Mouse (Mus musculus): ENCODE results near the gene Lfng. TPM values are rescaled to one million over a fixed set of nuclear protein-coding genes. Genes with fewer than 3 reads are reported as not detected.

Lfng gene
- 14.2 TPM for polyA plus RNA-seq (2015; fragmentation: Illumina TruSeq; extraction: RNeasy Lipid Tissue Mini Kit (QIAGEN cat#74804); ENCODE audit: insufficient read depth, low read depth, low replicate concordance)

GRCm38 (mm10) chr5:140607001-140607835 is at the start of gene Lfng:
Lfng (plus strand) TSS chr5:140607320.

GRCm38 (mm10) chr5:140564896-140565295 is 42.2 kb upstream of the Lfng start, which contains the start of gene Grifin:
Grifin (minus strand) TSS chr5:140565071.

GRCm38 (mm10) chr5:140648519-140649100 is 41.5 kb downstream of the Lfng start, which contains the start of gene Ttyh3:
Ttyh3 (minus strand) TSS chr5:140649031.

Other genes starting within 250 kb of the Lfng start
- 6.2 TPM for gene Snx8, start 218.1 kb upstream of the Lfng start, polyA plus RNA-seq (2015; fragmentation: Illumina TruSeq; extraction: RNeasy Lipid Tissue Mini Kit (QIAGEN cat#74804); ENCODE audit: insufficient read depth, low read depth, low replicate concordance)
- 41.8 TPM for gene Eif3b, start 188.0 kb upstream of the Lfng start, polyA plus RNA-seq (2015; fragmentation: Illumina TruSeq; extraction: RNeasy Lipid Tissue Mini Kit (QIAGEN cat#74804); ENCODE audit: insufficient read depth, low read depth, low replicate concordance)
- gene Gm4869, start 161.7 kb upstream of the Lfng start, polyA plus RNA-seq (2015; fragmentation: Illumina TruSeq; extraction: RNeasy Lipid Tissue Mini Kit (QIAGEN cat#74804); ENCODE audit: insufficient read depth, low read depth, low replicate concordance) = not detected
- 6.8 TPM for gene Chst12, start 101.8 kb upstream of the Lfng start, polyA plus RNA-seq (2015; fragmentation: Illumina TruSeq; extraction: RNeasy Lipid Tissue Mini Kit (QIAGEN cat#74804); ENCODE audit: insufficient read depth, low read depth, low replicate concordance)
- not detected for gene Grifin, start 42.2 kb upstream of the Lfng start, polyA plus RNA-seq (2015; fragmentation: Illumina TruSeq; extraction: RNeasy Lipid Tissue Mini Kit (QIAGEN cat#74804); ENCODE audit: insufficient read depth, low read depth, low replicate concordance)
- 3.7 TPM for gene Ttyh3, start 41.7 kb downstream of the Lfng start, polyA plus RNA-seq (2015; fragmentation: Illumina TruSeq; extraction: RNeasy Lipid Tissue Mini Kit (QIAGEN cat#74804); ENCODE audit: insufficient read depth, low read depth, low replicate concordance)
- 8.0 TPM for gene Iqce, start 95.1 kb downstream of the Lfng start, polyA plus RNA-seq (2015; fragmentation: Illumina TruSeq; extraction: RNeasy Lipid Tissue Mini Kit (QIAGEN cat#74804); ENCODE audit: insufficient read depth, low read depth, low replicate concordance)
- 3.8 TPM for gene Brat1, start 97.7 kb downstream of the Lfng start, polyA plus RNA-seq (2015; fragmentation: Illumina TruSeq; extraction: RNeasy Lipid Tissue Mini Kit (QIAGEN cat#74804); ENCODE audit: insufficient read depth, low read depth, low replicate concordance)
- 0.54 TPM for gene Amz1, start 116.8 kb downstream of the Lfng start, polyA plus RNA-seq (2015; fragmentation: Illumina TruSeq; extraction: RNeasy Lipid Tissue Mini Kit (QIAGEN cat#74804); ENCODE audit: insufficient read depth, low read depth, low replicate concordance)
- 8.8 TPM for gene Gna12, start 223.1 kb downstream of the Lfng start, polyA plus RNA-seq (2015; fragmentation: Illumina TruSeq; extraction: RNeasy Lipid Tissue Mini Kit (QIAGEN cat#74804); ENCODE audit: insufficient read depth, low read depth, low replicate concordance)